Mouse (Mus musculus): ENCODE measurements at regions not wholly inside any gene's neighbourhood (a gene's known extent, or its start where the extent isn't known, plus 50 kb on each side); places are given as distances from the start of the nearest gene placed in this dataset.

DNA sequence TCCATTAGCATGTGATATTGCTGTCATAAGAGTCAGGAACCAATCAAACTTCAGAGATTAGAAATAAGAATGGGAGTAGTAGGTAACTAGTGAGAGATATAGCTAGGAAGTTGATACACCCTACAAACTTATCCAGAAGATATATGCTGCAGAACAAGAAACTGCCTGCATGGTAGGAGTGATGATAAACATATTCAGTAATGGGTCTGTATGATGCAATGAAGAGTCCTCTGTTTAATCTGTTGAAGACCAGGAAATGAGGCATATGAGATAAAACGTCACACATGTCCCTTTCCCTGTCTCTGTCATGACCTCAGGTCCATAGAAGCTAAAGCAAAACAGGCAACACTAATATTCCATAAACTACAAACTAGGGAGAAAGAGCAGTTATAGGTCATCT lies 162.2 kb upstream of the Ppargc1a start:
- TF ChIP-seq CTCF (conservative IDR thresholded peaks at IDR 0.05 in 1 of 2, IDR thresholded peaks at IDR 0.05 in 1 of 2; ENCODE audit: low read depth in 2 of 2, low read length in 2 of 2) (no peak), EP300 (IDR thresholded peaks at IDR 0.05; ENCODE audit: low read length) (no peak), KAT2A (IDR thresholded peaks at IDR 0.05; ENCODE audit: insufficient replicate concordance, low read length) (no peak), BHLHE40 (IDR thresholded peaks at IDR 0.05; ENCODE audit: low read depth, low read length) (no peak), MAX (IDR thresholded peaks at IDR 0.05; ENCODE audit: low read length) (no peak)
